Mouse (Mus musculus) embryonic facial prominence, embryonic 14.5 days (tissue): Measurements from ENCODE around the gene Trappc13. TPM values are rescaled to one million over a fixed set of nuclear protein-coding genes. Genes with fewer than 3 reads are reported as not detected.

ENCODE experiments used
- ATAC-seq: fragments of 200-750 bp; cut with Nextera tagmentation; 2 replicates; pipeline ENCODE4 v1.8.0; 2017; ENCODE audit warnings: low read depth, moderate number of reproducible peaks, moderate TSS enrichment
- DNase-seq: peaks from one replicate; pipeline ENCODE4 v3.0.0-alpha.2; 2015; ENCODE audit warnings: low spot score
- H3K27ac ChIP-seq: fragments of 300-500 bp; sonication (generic); replicated peaks from 2 replicates; pipeline ENCODE4 v1.5.1; 2014; ENCODE audit warnings: low read depth, mild to moderate bottlenecking, low read length, moderate library complexity
- H3K27me3 ChIP-seq: fragments of 300-500 bp; sonication (generic); replicated peaks from 2 replicates; pipeline ENCODE4 v1.6.1; 2014; ENCODE audit warnings: low read length; ENCODE audit not compliant: control insufficient read depth, insufficient read depth
- H3K36me3 ChIP-seq: fragments of 300-500 bp; sonication (generic); 2 replicates; pipeline ENCODE4 v1.6.1; 2014; ENCODE audit warnings: low read length, mixed read lengths; ENCODE audit not compliant: control insufficient read depth, insufficient read depth
- H3K4me1 ChIP-seq: fragments of 300-500 bp; sonication (generic); 2 replicates; pipeline ENCODE4 v1.6.1; 2014; ENCODE audit warnings: antibody characterized with exemption, low read length; ENCODE audit not compliant: control insufficient read depth, insufficient read depth
- H3K4me2 ChIP-seq: fragments of 300-500 bp; sonication (generic); 2 replicates; pipeline ENCODE4 v1.6.1; 2014; ENCODE audit warnings: low read depth, mild to moderate bottlenecking, low read length, moderate library complexity, mixed read lengths
- H3K4me3 ChIP-seq: fragments of 300-500 bp; sonication (generic); 2 replicates; pipeline ENCODE4 v1.5.1; 2014; ENCODE audit warnings: low read depth, mild to moderate bottlenecking, low read length
- H3K9ac ChIP-seq: fragments of 300-500 bp; sonication (generic); 2 replicates; pipeline ENCODE4 v1.6.1; 2014; ENCODE audit warnings: low read depth, mild to moderate bottlenecking, low read length, moderate library complexity, mixed read lengths
- H3K9me3 ChIP-seq: fragments of 300-500 bp; sonication (generic); 2 replicates; pipeline ENCODE4 v1.6.1; 2016; ENCODE audit warnings: low read length; ENCODE audit not compliant: control insufficient read depth
- WGBS: fragments of 180-500 bp; shearing (Covaris S2); extraction: QIAGEN DNeasy Blood & Tissue Kit; methylation state at CpG from one replicate; pipeline ENCODE4 v1.1.7; 2014; 5-methylcytosine and 5-hydroxymethylcytosine counted together
- polyA plus RNA-seq: library from polyadenylated mRNA; unstranded; fragments of >200 nt; fragmentation: Nextera tagmentation; extraction: Ambion mirVana; gene quantifications from 2 replicates; pipeline ENCODE4 v1.2.1, GENCODE M21; 2014

Trappc13 gene
- polyA plus RNA-seq, 1 experiment from 2014 or later, result 50.6 TPM

GRCm38 (mm10) chr13:104134510-104135085, 43.7 kb downstream of the Trappc13 start:
- DNase-seq (no peak), ATAC-seq (no peak)
- no peak overlapping the region for H3K4me3 ChIP-seq
- no peak overlapping the region for H3K4me2 ChIP-seq
- no peaks in the 10 kb centered on the region for H3K4me1 ChIP-seq
- no peaks in the 10 kb centered on the region for H3K9me3 ChIP-seq
- H3K9ac ChIP-seq, result no peak overlapping the region
- H3K36me3 ChIP-seq, result peaks cover 38% of the 10 kb centered on the region
- 86% methylated on average over 4 of the region's 4 CpGs for WGBS
- H3K27me3 ChIP-seq, result no peaks in the 10 kb centered on the region
- H3K27ac ChIP-seq, result no peak overlapping the region

- H3K4me1 ChIP-seq, result no peaks in the 10 kb centered on the region
- H3K4me3 ChIP-seq, result no peak overlapping the region
- no peak overlapping the region for H3K27ac ChIP-seq
- H3K36me3 ChIP-seq, result peaks cover 32% of the 10 kb centered on the region
- H3K9me3 ChIP-seq, result no peaks in the 10 kb centered on the region
- no peak overlapping the region for H3K4me2 ChIP-seq
- 86% methylated on average over 2 of the region's 2 CpGs for WGBS
- H3K9ac ChIP-seq, result no peak overlapping the region
- ATAC-seq, result no peak
- no peak for DNase-seq
- H3K27me3 ChIP-seq, result no peaks in the 10 kb centered on the region
Measured at GRCm38 (mm10) chr13:104132561-104132960, 45.7 kb downstream of the Trappc13 start.

GRCm38 (mm10) chr13:104123662-104124381, 54.4 kb downstream of the Trappc13 start:
- Histone ChIP-seq H3K27me3 (no peaks in the 10 kb centered on the region), H3K36me3 (peaks cover 17% of the 10 kb centered on the region), H3K27ac (no peak overlapping the region), H3K9ac (no peak overlapping the region), H3K4me2 (no peak overlapping the region), H3K4me1 (no peaks in the 10 kb centered on the region), H3K9me3 (no peaks in the 10 kb centered on the region), H3K4me3 (no peak overlapping the region)
- DNase-seq (no peak), ATAC-seq (no peak)
- 90% methylated on average over 20 of the region's 20 CpGs for WGBS

GRCm38 (mm10) chr13:104122078-104122840, 56.0 kb downstream of the Trappc13 start:
- ATAC-seq (peak; percentile 79; the same call in 1 of the 2 replicates), DNase-seq (peak; percentile 48)
- Histone ChIP-seq H3K4me1 (no peaks in the 10 kb centered on the region), H3K36me3 (peaks cover 22% of the 10 kb centered on the region), H3K9ac (no peak overlapping the region), H3K4me3 (no peak overlapping the region), H3K9me3 (no peaks in the 10 kb centered on the region), H3K27ac (no peak overlapping the region), H3K27me3 (no peaks in the 10 kb centered on the region), H3K4me2 (0 out of 2 replicates have a peak overlapping the region, but pooled peaks have one; percentile 15)
- 57% methylated on average over 17 of the region's 17 CpGs for WGBS

GRCm38 (mm10) chr13:104114827-104115226, 63.4 kb downstream of the Trappc13 start:
- H3K36me3 ChIP-seq, result peaks cover 24% of the 10 kb centered on the region
- ATAC-seq (no peak), DNase-seq (no peak)
- no peak overlapping the region for H3K4me3 ChIP-seq
- H3K27ac ChIP-seq, result no peak overlapping the region
- 92% methylated on average over 2 of the region's 2 CpGs for WGBS
- no peaks in the 10 kb centered on the region for H3K27me3 ChIP-seq
- H3K9me3 ChIP-seq, result 0 out of 2 replicates have a peak, but pooled peaks cover 4% of the 10 kb centered on the region
- H3K9ac ChIP-seq, result no peak overlapping the region
- H3K4me2 ChIP-seq, result no peak overlapping the region
- H3K4me1 ChIP-seq, result peaks cover 5% of the 10 kb centered on the region

GRCm38 (mm10) chr13:104113782-104114181, 64.5 kb downstream of the Trappc13 start:
- H3K4me1 ChIP-seq, result peaks cover 5% of the 10 kb centered on the region
- ATAC-seq, result no peak
- no peak overlapping the region for H3K4me2 ChIP-seq
- no peaks in the 10 kb centered on the region for H3K27me3 ChIP-seq
- WGBS, result 91% methylated on average over 4 of the region's 4 CpGs
- H3K9ac ChIP-seq, result no peak overlapping the region
- no peak overlapping the region for H3K4me3 ChIP-seq
- 0 out of 2 replicates have a peak, but pooled peaks cover 4% of the 10 kb centered on the region for H3K9me3 ChIP-seq
- H3K36me3 ChIP-seq, result peaks cover 15% of the 10 kb centered on the region
- DNase-seq, result no peak
- no peak overlapping the region for H3K27ac ChIP-seq

GRCm38 (mm10) chr13:104112266-104112900, 65.9 kb downstream of the Trappc13 start:
- 33% methylated on average over 12 of the region's 12 CpGs for WGBS
- H3K27ac ChIP-seq, result no peak overlapping the region
- peak overlapping the region; percentile 17 for H3K4me2 ChIP-seq

GRCm38 (mm10) chr13:104110526-104110925, 67.7 kb downstream of the Trappc13 start:
- peak overlapping the region; percentile 65; the same call in 1 of the 2 replicates for H3K9ac ChIP-seq
- no peak for DNase-seq
- 0 out of 2 replicates have a peak overlapping the region, but pooled peaks have one; percentile 16 for H3K27ac ChIP-seq
- peak overlapping the region; percentile 100 for H3K4me2 ChIP-seq
- no peak for ATAC-seq
- H3K36me3 ChIP-seq, result peaks cover 10% of the 10 kb centered on the region; the same call in 1 of the 2 replicates
- H3K27me3 ChIP-seq, result no peaks in the 10 kb centered on the region
- peaks cover 5% of the 10 kb centered on the region for H3K4me1 ChIP-seq
- H3K4me3 ChIP-seq, result peak overlapping the region; percentile 59
- 0 out of 2 replicates have a peak, but pooled peaks cover 4% of the 10 kb centered on the region for H3K9me3 ChIP-seq
- 39% methylated on average over 7 of the region's 7 CpGs for WGBS

More at GRCm38 (mm10) chr13:104112266-104112900, 65.9 kb downstream of the Trappc13 start:
- ATAC-seq (no peak), DNase-seq (peak; percentile 63)
- H3K27me3 ChIP-seq, result no peaks in the 10 kb centered on the region
- H3K4me3 ChIP-seq, result no peak overlapping the region
- peaks cover 10% of the 10 kb centered on the region; the same call in 1 of the 2 replicates for H3K36me3 ChIP-seq
- H3K4me1 ChIP-seq, result peaks cover 5% of the 10 kb centered on the region
- 0 out of 2 replicates have a peak, but pooled peaks cover 4% of the 10 kb centered on the region for H3K9me3 ChIP-seq
- no peak overlapping the region for H3K9ac ChIP-seq
